Mouse (Mus musculus) kidney, postnatal 14 days (tissue): ENCODE measurements around the gene Vwa1.
"Not testable (repeated sequence)": the region's sequence is repeated elsewhere in the genome, so short reads cannot be mapped to it uniquely, and the experiment has no call there.

ENCODE experiments used
- DNase-seq: peaks from one replicate; pipeline ENCODE4 v3.0.0; 2022; ENCODE audit warnings: mixed read lengths

The Vwa1 gene

DNA sequence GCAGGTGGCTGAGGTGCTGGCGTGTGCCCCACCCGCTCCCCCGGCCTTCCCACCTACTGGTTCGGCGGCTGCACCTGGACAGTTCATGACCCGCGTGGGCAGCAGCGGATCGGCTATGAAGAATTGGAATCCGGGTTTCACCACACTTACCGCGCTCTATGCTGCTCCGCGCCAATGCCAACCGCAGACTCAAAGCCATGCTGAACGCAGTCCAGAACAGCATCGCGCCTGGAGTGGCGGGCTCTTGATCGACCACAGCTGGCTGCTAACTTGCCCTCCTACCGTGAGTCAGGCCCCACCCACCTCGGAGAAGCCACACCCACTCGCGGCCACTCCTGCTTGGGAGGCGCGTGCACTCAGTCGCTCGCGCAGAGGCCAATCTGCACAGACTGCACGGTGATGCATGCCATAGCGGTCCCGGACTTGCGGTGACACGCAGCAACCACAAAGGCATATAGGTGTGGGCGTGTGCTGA lies at the start of gene Vwa1:
Gene Vwa1 (minus strand): TSS at position 419 of the 475 bp plus-strand sequence.
- peak; percentile 94 for DNase-seq

DNA sequence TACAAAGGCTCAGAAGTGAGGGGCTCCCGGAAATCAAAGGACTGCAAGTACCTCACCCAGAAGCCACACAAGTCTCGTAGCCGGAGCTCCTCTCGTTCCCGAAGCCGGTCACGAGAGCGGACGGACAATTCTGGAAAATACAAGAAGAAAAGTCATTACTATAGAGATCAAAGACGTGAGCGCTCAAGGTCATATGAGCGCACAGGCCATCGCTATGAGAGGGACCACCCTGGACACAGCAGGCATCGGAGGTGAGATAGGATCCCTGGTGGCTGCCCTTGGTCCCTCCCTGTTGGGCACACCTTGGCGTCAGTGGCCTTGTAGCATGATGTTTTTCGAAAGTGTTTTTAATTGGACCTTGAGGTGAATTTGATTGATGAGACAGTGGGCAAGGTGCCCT lies 48.9 kb upstream of the Vwa1 start:
- no peak for DNase-seq

- peak; percentile 31 for DNase-seq
Observed at GRCm38 (mm10) chr4:155821025-155821424, 46.5 kb upstream of the Vwa1 start.

- DNase-seq = no peak
Observed at GRCm38 (mm10) chr4:155817533-155817932, 43.0 kb upstream of the Vwa1 start.

DNA sequence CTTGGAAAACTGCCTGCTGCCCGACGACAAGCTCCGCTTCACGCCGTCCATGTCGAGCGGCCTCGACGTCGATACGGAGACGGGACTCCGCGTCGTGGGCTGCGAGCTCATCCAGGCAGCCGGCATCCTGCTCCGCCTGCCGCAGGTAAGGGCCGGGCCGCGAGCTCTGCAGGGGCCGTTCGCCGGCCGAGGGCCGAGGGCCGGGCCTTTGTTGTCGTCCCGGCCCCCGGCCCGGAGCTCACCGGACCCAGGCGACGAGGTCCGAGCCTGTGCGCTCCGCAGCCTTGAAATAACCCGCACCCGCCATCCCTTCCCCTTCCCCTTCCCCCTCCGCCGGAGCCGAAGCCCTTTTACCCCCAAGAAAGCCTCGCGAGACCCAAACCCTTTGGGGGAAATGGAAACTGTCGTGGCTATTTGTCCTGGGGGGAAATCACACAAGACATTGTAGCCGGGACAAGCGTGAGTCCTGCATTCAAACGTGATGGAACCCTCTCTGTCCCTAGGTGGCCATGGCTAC lies 38.2 kb upstream of the Vwa1 start:
- peak; percentile 44 for DNase-seq

DNA sequence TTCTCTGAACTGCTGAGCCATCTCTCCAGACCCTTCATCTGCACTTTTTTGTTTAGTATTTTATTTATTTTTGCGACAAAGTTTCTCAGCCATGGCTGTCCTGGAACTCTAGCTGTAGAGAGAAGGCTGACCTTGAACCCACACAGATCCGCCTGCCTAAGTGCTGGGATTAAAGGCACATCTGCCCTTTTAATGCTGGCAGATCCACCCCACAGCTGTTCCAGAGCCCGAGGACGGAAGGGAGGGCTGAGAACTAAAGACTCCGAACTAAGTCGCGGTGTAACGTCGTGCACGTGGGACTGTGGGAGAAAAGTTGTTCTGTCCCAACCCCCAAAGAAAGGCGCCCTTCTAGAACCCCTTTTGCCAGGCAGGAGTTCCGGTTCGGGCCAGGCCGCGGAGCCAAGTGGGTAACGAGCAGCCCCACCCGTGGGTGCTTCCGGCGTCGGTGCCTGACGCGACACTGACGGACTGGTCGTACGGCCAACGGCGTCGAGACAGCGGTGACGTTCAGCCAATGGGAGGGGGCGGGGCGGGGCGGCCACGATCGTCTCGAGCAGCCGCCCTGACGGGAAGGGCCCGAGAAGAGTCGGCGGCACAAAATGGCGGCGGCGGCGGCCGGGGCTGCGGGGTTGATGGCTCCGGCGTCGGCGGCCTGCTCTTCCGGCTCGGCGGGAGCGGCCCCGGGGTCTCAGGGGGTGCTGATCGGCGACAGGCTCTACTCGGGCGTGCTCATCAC lies 37.6 kb upstream of the Vwa1 start, which contains the start of gene Ccnl2:
Gene Ccnl2 (plus strand): TSS at position 561 of the 736 bp plus-strand sequence.
- peak; percentile 96 for DNase-seq

- DNase-seq = no peak
Observed at GRCm38 (mm10) chr4:155807841-155808240, 33.3 kb upstream of the Vwa1 start.

- DNase-seq = peak; percentile 96
Observed at GRCm38 (mm10) chr4:155803340-155804041, 29.0 kb upstream of the Vwa1 start.

DNA sequence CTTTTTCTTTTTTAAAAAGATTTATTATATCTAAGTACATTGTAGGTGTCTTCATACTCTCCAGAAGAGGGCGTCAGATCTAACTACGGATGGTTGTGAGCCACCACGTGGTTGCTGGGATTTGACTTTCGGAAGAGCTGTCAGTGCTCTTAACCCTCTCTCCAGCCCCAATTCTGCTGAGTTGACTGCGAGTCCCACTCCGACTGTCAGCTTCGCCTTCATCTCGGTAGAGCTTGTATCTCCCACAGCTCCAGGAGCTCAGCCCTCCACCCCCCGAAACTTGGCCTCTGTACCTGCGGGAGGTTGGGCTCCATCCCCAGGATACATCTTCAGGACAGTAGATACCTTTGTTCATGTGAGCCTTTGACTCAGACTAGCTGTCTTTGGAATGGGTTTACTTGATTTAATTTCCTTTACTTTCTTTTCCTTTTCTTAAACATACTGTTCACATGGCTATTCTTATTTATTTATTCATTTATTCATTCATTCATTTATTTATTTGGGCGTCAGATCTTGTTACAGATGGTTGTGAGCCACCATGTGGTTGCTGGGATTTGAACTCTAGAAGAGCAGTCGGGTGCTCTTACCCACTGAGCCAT lies 28.3 kb upstream of the Vwa1 start, which contains the start of gene Mrpl20:
Gene Mrpl20 (plus strand): TSS at position 138 of the 599 bp plus-strand sequence.
- no peak for DNase-seq

- DNase-seq = no peak
Observed at GRCm38 (mm10) chr4:155802075-155802474, 27.6 kb upstream of the Vwa1 start.

GRCm38 (mm10) chr4:155793730-155794129 lies 19.2 kb upstream of the Vwa1 start:
- no peak for DNase-seq

GRCm38 (mm10) chr4:155791240-155791933 lies 16.9 kb upstream of the Vwa1 start:
- no peak for DNase-seq

GRCm38 (mm10) chr4:155790650-155791161 lies 16.2 kb upstream of the Vwa1 start:
- peak; percentile 53 for DNase-seq

DNA sequence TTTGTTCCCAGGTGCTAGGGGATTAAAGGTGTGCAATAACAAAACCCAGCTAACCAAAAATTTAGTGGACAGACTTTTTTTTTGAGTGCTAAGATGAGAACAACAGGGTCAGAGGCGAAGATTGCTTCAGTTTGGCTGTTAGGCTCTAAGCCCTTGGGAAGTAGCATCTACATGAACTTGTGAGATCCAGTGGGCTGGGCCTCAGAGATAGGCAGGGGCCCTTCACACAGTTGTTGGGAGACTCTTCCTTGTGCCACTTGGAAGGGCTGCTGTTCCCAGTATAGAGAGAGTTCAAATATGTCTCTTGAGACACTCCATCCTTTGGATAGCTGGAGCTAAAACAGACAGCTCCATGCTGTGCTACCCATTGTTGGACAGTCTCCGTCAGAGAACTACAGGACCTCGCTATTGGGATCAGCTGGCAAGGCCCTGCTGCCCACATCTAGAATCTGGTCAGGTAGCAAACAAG lies 15.6 kb upstream of the Vwa1 start, which contains the start of gene Ankrd65:
Gene Ankrd65 (plus strand): TSS at position 419 of the 469 bp plus-strand sequence.
- no peak for DNase-seq

- not testable (repeated sequence) for DNase-seq
Observed at GRCm38 (mm10) chr4:155788833-155789232, 14.3 kb upstream of the Vwa1 start.

GRCm38 (mm10) chr4:155788300-155788699 lies 13.8 kb upstream of the Vwa1 start:
- DNase-seq = no peak

GRCm38 (mm10) chr4:155785819-155786218 lies 11.3 kb upstream of the Vwa1 start, which contains the start of gene Tmem88b:
Gene Tmem88b (minus strand): TSS chr4:155785874.
- no peak for DNase-seq

- DNase-seq = no peak
Observed at GRCm38 (mm10) chr4:155785246-155785645, 10.7 kb upstream of the Vwa1 start.

- DNase-seq = peak; percentile 84
Observed at GRCm38 (mm10) chr4:155784081-155784701, 9.7 kb upstream of the Vwa1 start.

DNA sequence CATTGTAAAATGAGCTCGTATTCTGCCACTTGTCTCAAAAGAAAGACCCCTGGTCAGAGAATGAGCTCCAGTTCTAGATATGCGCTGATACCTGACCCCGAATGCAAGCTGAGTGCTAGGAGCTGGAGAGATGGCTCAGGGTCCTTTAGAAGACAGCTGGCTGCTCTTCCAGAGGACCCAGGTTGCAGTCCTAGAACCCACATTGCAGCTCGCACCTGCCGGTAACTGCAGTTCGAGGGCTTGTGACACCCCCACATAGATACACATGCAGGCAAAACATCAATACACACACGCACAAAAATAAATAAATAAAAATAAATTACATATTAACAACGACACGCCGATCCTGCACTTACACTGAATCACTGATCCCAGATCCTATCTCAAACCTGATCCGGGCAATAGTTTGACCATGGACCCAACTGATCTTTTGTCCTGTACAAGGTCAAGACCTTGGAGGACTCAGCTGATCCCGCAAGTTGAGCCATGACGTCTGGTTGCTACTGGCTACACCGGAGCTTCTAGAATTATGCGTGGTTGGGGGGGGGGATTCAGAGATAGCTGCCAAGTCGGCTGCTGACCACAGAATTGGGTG lies 9.1 kb upstream of the Vwa1 start:
- no peak for DNase-seq

- DNase-seq = peak; percentile 84
Observed at GRCm38 (mm10) chr4:155780895-155781294, 6.4 kb upstream of the Vwa1 start.
